Mouse (Mus musculus) megakaryocyte progenitor cell, adult 5-6 weeks (primary cell): ENCODE data around the gene Kti12. TPM values are rescaled to one million over a fixed set of nuclear protein-coding genes. Genes with fewer than 3 reads are reported as not detected.

Source experiments
- ATAC-seq: replicated peaks from 2 replicates; pipeline ENCODE4 v1.8.0; 2016; ENCODE audit warnings: mild to moderate bottlenecking, moderate TSS enrichment, inconsistent platforms; ENCODE audit not compliant: poor library complexity
- total RNA-seq, 2 experiments: library from RNA; stranded (forward) in 1 of 2; stranded (reverse) in 1 of 2; fragments of 157-497, 149-512 nt in 1 of 2; fragments of 200-1000 nt in 1 of 2; gene quantifications; 2 replicates each; pipeline versions ENCODE4 v1.2.3 to v1.2.4; 2015 to 2017

The Kti12 gene
- total RNA-seq, 2 experiments from 2014 or later = 29.2 to 55.5 TPM

DNA sequence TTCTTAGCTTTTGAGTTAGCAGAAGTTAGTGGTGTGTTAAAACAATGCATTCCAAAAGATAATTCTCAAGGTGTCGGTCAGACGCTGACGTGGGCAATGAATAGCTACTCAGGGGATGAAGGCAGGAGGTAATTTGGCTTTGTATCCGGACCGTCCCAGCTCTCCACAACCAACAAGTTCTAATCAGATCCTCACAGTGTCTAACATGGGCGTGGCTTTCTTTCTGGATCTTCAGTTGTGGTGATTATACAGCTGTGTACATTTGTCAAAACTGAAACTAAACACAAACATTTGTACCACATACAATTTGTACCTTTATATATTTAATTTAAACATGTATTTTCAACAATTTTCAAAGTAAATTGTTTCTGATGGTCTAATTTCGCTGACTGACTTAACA, 19.2 kb downstream of the Kti12 start:
- ATAC-seq = peak; percentile 84

DNA sequence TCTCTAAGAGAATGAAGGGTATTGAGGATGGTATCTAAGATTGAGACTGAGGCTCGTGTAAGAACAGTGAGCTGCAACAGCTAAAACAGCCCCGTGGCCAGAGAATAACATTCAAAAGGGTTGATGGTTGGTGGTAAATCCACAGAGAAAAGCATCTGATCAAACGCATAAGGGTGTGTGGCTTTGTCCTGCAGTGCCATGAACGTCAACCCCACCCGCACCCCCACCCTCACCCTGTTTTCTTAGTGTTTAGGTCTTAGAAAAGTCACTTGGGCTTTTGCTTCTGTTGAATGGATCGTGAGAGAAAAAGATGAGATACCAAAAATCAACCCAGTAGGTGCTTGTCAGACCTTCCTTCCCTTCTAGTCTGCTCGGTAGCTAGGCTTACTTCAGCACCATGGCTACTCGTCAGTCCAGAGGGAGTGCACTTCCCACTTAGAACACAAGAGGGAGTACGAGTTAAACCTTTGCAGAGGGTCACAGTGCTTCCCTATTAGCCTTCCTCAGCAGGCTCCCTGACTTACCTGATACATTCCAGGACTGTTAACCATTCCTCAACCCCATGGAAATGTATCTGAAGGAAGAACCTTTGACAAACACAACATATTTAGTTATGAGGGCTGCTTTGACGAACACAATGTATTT, 22.3 kb downstream of the Kti12 start:
- ATAC-seq = peak; percentile 93

- no peak for ATAC-seq
These were observed 26.2 kb downstream of the Kti12 start for GRCm38 (mm10) chr4:108873746-108874145.

DNA sequence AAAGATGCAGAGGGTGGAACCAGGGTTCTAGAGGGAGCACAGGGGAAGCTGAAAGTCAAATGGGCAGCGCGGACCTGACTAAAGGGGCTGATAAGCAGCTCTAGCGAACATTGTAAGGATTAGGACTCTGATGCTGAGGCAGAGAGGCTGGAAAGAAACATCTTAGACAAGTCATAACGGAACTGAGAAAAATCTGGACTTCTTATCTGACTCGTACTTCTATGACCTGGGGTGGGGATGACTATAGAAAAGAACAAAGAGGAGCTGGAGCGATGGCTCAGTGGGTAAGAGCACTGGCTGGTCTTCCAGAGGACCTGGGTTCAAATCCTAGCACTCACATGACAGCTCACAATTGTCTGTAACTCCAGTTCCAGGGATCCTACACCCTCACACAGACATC, 30.3 kb downstream of the Kti12 start:
- no peak for ATAC-seq

GRCm38 (mm10) chr4:108878963-108879822, 31.6 kb downstream of the Kti12 start, which contains the start of gene Rab3b:
Gene Rab3b, plus strand, starts transcription at chr4:108879063.
- ATAC-seq = peak; percentile 97

GRCm38 (mm10) chr4:108883815-108884214, 36.2 kb downstream of the Kti12 start:
- no peak for ATAC-seq

GRCm38 (mm10) chr4:108887456-108887855, 39.9 kb downstream of the Kti12 start:
- ATAC-seq = no peak

GRCm38 (mm10) chr4:108890876-108891275, 43.3 kb downstream of the Kti12 start:
- ATAC-seq = no peak

Other genes starting within 250 kb of the Kti12 start
- 16.8 and 18.6 TPM in 2 replicates for gene Cc2d1b, start 227.8 kb upstream of the Kti12 start, total RNA-seq (2015)
- 28.3 and 44.0 TPM in 2 replicates for gene Cc2d1b, start 227.8 kb upstream of the Kti12 start, total RNA-seq (2017)
- not detected in 2 replicates for gene 3110021N24Rik, start 128.1 kb upstream of the Kti12 start, total RNA-seq (2015)
- gene 3110021N24Rik, start 128.1 kb upstream of the Kti12 start, total RNA-seq (2017) = not detected in 2 replicates
- 0.15 and 0.90 TPM in 2 replicates for gene Zfyve9, start 67.0 kb upstream of the Kti12 start, total RNA-seq (2015)
- 0.33 and 0.41 TPM in 2 replicates for gene Zfyve9, start 67.0 kb upstream of the Kti12 start, total RNA-seq (2017)
- 92.8 and 111 TPM in 2 replicates for gene Btf3l4, start 14.2 kb upstream of the Kti12 start, total RNA-seq (2015)
- gene Btf3l4, start 14.2 kb upstream of the Kti12 start, total RNA-seq (2017) = 68.1 and 77.3 TPM in 2 replicates
- 74.7 and 75.3 TPM in 2 replicates for gene Txndc12, start 13.2 kb upstream of the Kti12 start, total RNA-seq (2015)
- 87.4 and 88.7 TPM in 2 replicates for gene Txndc12, start 13.2 kb upstream of the Kti12 start, total RNA-seq (2017)
- gene A730015C16Rik, start 834 bp downstream of the Kti12 start, total RNA-seq (2015) = 0.22 and 0.46 TPM in 2 replicates
- 0.37 and 0.71 TPM in 2 replicates for gene A730015C16Rik, start 834 bp downstream of the Kti12 start, total RNA-seq (2017)
- gene Rab3b, start 31.3 kb downstream of the Kti12 start, total RNA-seq (2015) = 0.30 TPM in 1 of 2 replicates, not detected in the other
- gene Rab3b, start 31.3 kb downstream of the Kti12 start, total RNA-seq (2017) = not detected in 2 replicates
- 122 and 166 TPM in 2 replicates for gene Nrd1, start 152.9 kb downstream of the Kti12 start, total RNA-seq (2015)
- 98.6 and 103 TPM in 2 replicates for gene Nrd1, start 152.9 kb downstream of the Kti12 start, total RNA-seq (2017)